Mouse (Mus musculus) cortical plate, adult 2 months (tissue): ENCODE data around the gene Ano6.

Experiments
- CTCF ChIP-seq: fragments of 200-500 bp; IDR thresholded peaks from 2 replicates; pipeline ENCODE4 v1.5.1; 2011; ENCODE audit warnings: mild to moderate bottlenecking, control low read depth, low read length; ENCODE audit not compliant: insufficient read depth; ENCODE audit errors: extremely low read depth
- POLR2A ChIP-seq: fragments of 200-500 bp; IDR thresholded peaks from 2 replicates; pipeline ENCODE4 v1.6.1; 2011; ENCODE audit warnings: mild to moderate bottlenecking, low read length, control low read depth; ENCODE audit not compliant: insufficient read depth; ENCODE audit errors: extremely low read depth

- TF ChIP-seq POLR2A (no peak), CTCF (no peak)
Observed at GRCm38 (mm10) chr15:95805022-95805471, 14.4 kb downstream of the Ano6 start.
